Mouse (Mus musculus) limb, embryonic 10.5 days (tissue): ENCODE results near the gene Cd9. TPM values are rescaled to one million over a fixed set of nuclear protein-coding genes. Genes with fewer than 3 reads are reported as not detected.

ENCODE experiments used
- DNase-seq: peaks from one replicate; pipeline ENCODE4 v3.0.0-alpha.2; 2017; ENCODE audit warnings: low spot score
- H3K27ac ChIP-seq: fragments of 300-500 bp; sonication (generic); 2 replicates; pipeline ENCODE4 v1.5.1; 2016; ENCODE audit warnings: mild to moderate bottlenecking
- H3K27me3 ChIP-seq: fragments of 300-500 bp; sonication (generic); 2 replicates; pipeline ENCODE4 v1.6.1; 2016; ENCODE audit warnings: low read depth, mild to moderate bottlenecking; ENCODE audit not compliant: poor library complexity, severe bottlenecking
- H3K36me3 ChIP-seq: fragments of 300-500 bp; sonication (generic); 2 replicates; pipeline ENCODE4 v1.6.1; 2016; ENCODE audit warnings: mild to moderate bottlenecking, moderate library complexity
- H3K4me1 ChIP-seq: fragments of 300-500 bp; sonication (generic); 2 replicates; pipeline ENCODE4 v1.6.1; 2016
- H3K4me3 ChIP-seq: fragments of 300-500 bp; sonication (generic); 2 replicates; pipeline ENCODE4 v1.5.1; 2016; ENCODE audit warnings: mild to moderate bottlenecking, moderate library complexity
- H3K9me3 ChIP-seq: fragments of 300-500 bp; sonication (generic); replicated peaks from 2 replicates; pipeline ENCODE4 v1.6.1; 2016; ENCODE audit warnings: mild to moderate bottlenecking
- WGBS: fragments of 180-500 bp; shearing (Covaris S2); methylation state at CpG from one replicate; pipeline ENCODE4 v1.1.7; 2016; 5-methylcytosine and 5-hydroxymethylcytosine counted together
- polyA plus RNA-seq: library from polyadenylated mRNA; unstranded; fragments of >200 nt; fragmentation: Nextera tagmentation; extraction: Ambion mirVana; gene quantifications from 2 replicates; pipeline ENCODE4 v1.2.1, GENCODE M21; 2016

Cd9 gene
- polyA plus RNA-seq, 1 experiment from 2014 or later = 33.2 TPM

GRCm38 (mm10) chr6:125478135-125479128, 16.2 kb downstream of the Cd9 start:
- H3K36me3 ChIP-seq = no peaks in the 10 kb centered on the region
- H3K27me3 ChIP-seq = peaks cover 11% of the 10 kb centered on the region; the same call in 1 of the 2 replicates
- H3K4me1 ChIP-seq = peaks cover 51% of the 10 kb centered on the region
- H3K4me3 ChIP-seq = no peak overlapping the region
- no peak overlapping the region for H3K27ac ChIP-seq
- 82% methylated on average over 16 of the region's 16 CpGs for WGBS
- H3K9me3 ChIP-seq = no peaks in the 10 kb centered on the region
- no peak for DNase-seq

- WGBS = 62% methylated on average over 9 of the region's 9 CpGs
- Histone ChIP-seq H3K4me1 (peaks cover 44% of the 10 kb centered on the region), H3K9me3 (no peaks in the 10 kb centered on the region), H3K4me3 (no peak overlapping the region), H3K36me3 (no peaks in the 10 kb centered on the region), H3K27me3 (peaks cover 6% of the 10 kb centered on the region; the same call in 1 of the 2 replicates), H3K27ac (no peak overlapping the region)
- DNase-seq = no peak
Measured at GRCm38 (mm10) chr6:125476826-125477589, 17.6 kb downstream of the Cd9 start.

GRCm38 (mm10) chr6:125476090-125476489, 18.5 kb downstream of the Cd9 start:
- 54% methylated on average over 8 of the region's 8 CpGs for WGBS
- H3K36me3 ChIP-seq = no peaks in the 10 kb centered on the region
- H3K27ac ChIP-seq = no peak overlapping the region; the same call in 1 of the 2 replicates
- no peak for DNase-seq
- H3K4me1 ChIP-seq = peaks cover 35% of the 10 kb centered on the region
- H3K27me3 ChIP-seq = no peaks in the 10 kb centered on the region
- no peak overlapping the region for H3K4me3 ChIP-seq
- no peaks in the 10 kb centered on the region for H3K9me3 ChIP-seq

GRCm38 (mm10) chr6:125475184-125475583, 19.4 kb downstream of the Cd9 start:
- no peak overlapping the region for H3K4me3 ChIP-seq
- no peaks in the 10 kb centered on the region for H3K27me3 ChIP-seq
- H3K4me1 ChIP-seq = peaks cover 26% of the 10 kb centered on the region
- H3K9me3 ChIP-seq = no peaks in the 10 kb centered on the region
- H3K36me3 ChIP-seq = no peaks in the 10 kb centered on the region
- 5% methylated on average over 1 of the region's 1 CpGs for WGBS
- DNase-seq = no peak
- H3K27ac ChIP-seq = peak overlapping the region; percentile 51; the same call in 1 of the 2 replicates

- no peak overlapping the region for H3K4me3 ChIP-seq
- H3K36me3 ChIP-seq = no peaks in the 10 kb centered on the region
- no peaks in the 10 kb centered on the region for H3K27me3 ChIP-seq
- no peaks in the 10 kb centered on the region for H3K9me3 ChIP-seq
- no peak overlapping the region for H3K27ac ChIP-seq
- WGBS = 88% methylated on average over 5 of the region's 5 CpGs
- DNase-seq = no peak
- peaks cover 25% of the 10 kb centered on the region for H3K4me1 ChIP-seq
Measured at GRCm38 (mm10) chr6:125473939-125474338, 20.7 kb downstream of the Cd9 start.

GRCm38 (mm10) chr6:125473321-125473721, 21.3 kb downstream of the Cd9 start:
- no peak for DNase-seq
- Histone ChIP-seq H3K9me3 (no peaks in the 10 kb centered on the region), H3K4me1 (peaks cover 32% of the 10 kb centered on the region), H3K4me3 (no peak overlapping the region), H3K27ac (no peak overlapping the region), H3K27me3 (no peaks in the 10 kb centered on the region), H3K36me3 (no peaks in the 10 kb centered on the region)
- 90% methylated on average over 9 of the region's 9 CpGs for WGBS

- peaks cover 38% of the 10 kb centered on the region for H3K4me1 ChIP-seq
- no peak overlapping the region for H3K27ac ChIP-seq
- no peaks in the 10 kb centered on the region for H3K36me3 ChIP-seq
- no peak overlapping the region for H3K4me3 ChIP-seq
- no peaks in the 10 kb centered on the region for H3K9me3 ChIP-seq
- 81% methylated on average over 4 of the region's 4 CpGs for WGBS
- DNase-seq = no peak
- H3K27me3 ChIP-seq = no peaks in the 10 kb centered on the region
Measured at GRCm38 (mm10) chr6:125471921-125472320, 22.7 kb downstream of the Cd9 start.

GRCm38 (mm10) chr6:125471326-125471725, 23.3 kb downstream of the Cd9 start:
- H3K27me3 ChIP-seq = no peaks in the 10 kb centered on the region
- H3K4me3 ChIP-seq = no peak overlapping the region
- H3K4me1 ChIP-seq = peaks cover 34% of the 10 kb centered on the region
- no peak overlapping the region for H3K27ac ChIP-seq
- H3K9me3 ChIP-seq = no peaks in the 10 kb centered on the region
- no peaks in the 10 kb centered on the region for H3K36me3 ChIP-seq
- WGBS = 77% methylated on average over 7 of the region's 7 CpGs
- DNase-seq = no peak

- Histone ChIP-seq H3K36me3 (no peaks in the 10 kb centered on the region), H3K4me3 (no peak overlapping the region), H3K4me1 (peaks cover 30% of the 10 kb centered on the region), H3K9me3 (no peaks in the 10 kb centered on the region), H3K27ac (no peak overlapping the region), H3K27me3 (no peaks in the 10 kb centered on the region)
- 90% methylated on average over 5 of the region's 5 CpGs for WGBS
- DNase-seq = no peak
Measured at GRCm38 (mm10) chr6:125470616-125471015, 24.0 kb downstream of the Cd9 start.

- Histone ChIP-seq H3K4me3 (no peak overlapping the region), H3K27me3 (no peaks in the 10 kb centered on the region), H3K36me3 (no peaks in the 10 kb centered on the region), H3K27ac (no peak overlapping the region), H3K9me3 (no peaks in the 10 kb centered on the region), H3K4me1 (peaks cover 19% of the 10 kb centered on the region)
- WGBS = 93% methylated on average over 4 of the region's 4 CpGs
- DNase-seq = no peak
Measured at GRCm38 (mm10) chr6:125469222-125469621, 25.4 kb downstream of the Cd9 start.

- no peaks in the 10 kb centered on the region for H3K27me3 ChIP-seq
- DNase-seq = no peak
- no peaks in the 10 kb centered on the region for H3K9me3 ChIP-seq
- peak overlapping the region; percentile 42; the same call in 1 of the 2 replicates for H3K27ac ChIP-seq
- H3K4me1 ChIP-seq = peaks cover 19% of the 10 kb centered on the region
- H3K4me3 ChIP-seq = no peak overlapping the region
- no peaks in the 10 kb centered on the region for H3K36me3 ChIP-seq
- 64% methylated on average over 21 of the region's 21 CpGs for WGBS
Measured at GRCm38 (mm10) chr6:125468179-125468960, 26.2 kb downstream of the Cd9 start.

- Histone ChIP-seq H3K4me1 (peaks cover 19% of the 10 kb centered on the region), H3K9me3 (no peaks in the 10 kb centered on the region), H3K27ac (peak overlapping the region; percentile 40; the same call in 1 of the 2 replicates), H3K36me3 (no peaks in the 10 kb centered on the region), H3K27me3 (no peaks in the 10 kb centered on the region), H3K4me3 (no peak overlapping the region)
- 87% methylated on average over 16 of the region's 16 CpGs for WGBS
- no peak for DNase-seq
Measured at GRCm38 (mm10) chr6:125467301-125467715, 27.3 kb downstream of the Cd9 start.
